Mouse (Mus musculus) bone marrow, adult 2 months (tissue): ENCODE measurements around the gene D130052B06Rik. TPM values are rescaled to one million over a fixed set of nuclear protein-coding genes. Genes with fewer than 3 reads are reported as not detected.

Experiments used
- H3K27ac ChIP-seq: fragments of 200-500 bp; 2 replicates; pipeline ENCODE4 v1.5.1; 2012; ENCODE audit warnings: low read depth, mild to moderate bottlenecking, control low read depth, inconsistent platforms, low read length; ENCODE audit not compliant: control insufficient read depth, poor library complexity, insufficient read depth
- H3K4me1 ChIP-seq: fragments of 200-500 bp; 2 replicates; pipeline ENCODE4 v1.6.1; 2011; ENCODE audit warnings: low read length; ENCODE audit not compliant: control insufficient read depth, insufficient read depth
- H3K4me3 ChIP-seq: fragments of 200-500 bp; replicated peaks from 2 replicates; pipeline ENCODE3; 2011; ENCODE audit warnings: mild to moderate bottlenecking, low read depth, low read length, control low read depth; ENCODE audit not compliant: control insufficient read depth
- CTCF ChIP-seq: fragments of 200-500 bp; IDR thresholded peaks from 2 replicates; pipeline ENCODE4 v1.5.1; 2011; ENCODE audit warnings: low read length, control low read depth; ENCODE audit not compliant: control insufficient read depth, insufficient read depth
- POLR2A ChIP-seq: fragments of 200-500 bp; IDR thresholded peaks from 2 replicates; pipeline ENCODE4 v1.6.1; 2011; ENCODE audit warnings: low read depth, mild to moderate bottlenecking, control low read depth, low read length, borderline replicate concordance; ENCODE audit not compliant: control insufficient read depth
- WGBS: fragments of 180-500 bp; shearing (Covaris S2); methylation state at CpG from one replicate; pipeline ENCODE4 v1.1.7; 2018; 5-methylcytosine and 5-hydroxymethylcytosine counted together
- polyA plus RNA-seq: library from polyadenylated mRNA; stranded (reverse); fragments of >200 nt; gene quantifications from 2 replicates; pipeline ENCODE4 v1.2.4, GENCODE M21; 2011; ENCODE audit warnings: low replicate concordance; ENCODE audit not compliant: missing spikeins, insufficient read depth, insufficient read length

The D130052B06Rik gene
- polyA plus RNA-seq, 1 experiment, result not detected

DNA sequence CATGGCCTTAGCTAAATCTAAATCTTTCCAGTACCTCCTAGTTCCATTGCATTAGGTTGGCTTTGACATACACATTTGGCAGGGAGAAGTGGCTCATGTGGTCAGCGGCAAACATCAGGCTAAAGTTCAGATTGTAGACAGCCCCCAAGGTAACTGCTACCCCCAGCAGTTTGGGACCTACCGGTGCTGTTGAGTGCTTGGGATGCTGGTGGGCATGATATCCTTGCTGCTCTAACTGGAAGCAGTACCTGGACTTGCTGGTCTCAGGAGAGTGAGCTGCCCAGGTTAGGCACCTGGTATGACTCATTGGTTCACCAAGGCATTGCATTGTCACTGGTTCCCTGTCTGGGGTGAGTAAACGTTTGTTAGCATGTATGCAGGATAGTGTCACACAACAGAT is 8.3 kb upstream of the D130052B06Rik start:
- H3K4me1 ChIP-seq, result no peaks in the 10 kb centered on the region
- TF ChIP-seq POLR2A, result no peak
- no peak for TF ChIP-seq CTCF
- WGBS, result 75% methylated on average over 3 of the region's 3 CpGs
- H3K4me3 ChIP-seq, result no peak overlapping the region
- no peak overlapping the region for H3K27ac ChIP-seq

- 63% methylated on average over 4 of the region's 4 CpGs for whole genome bisulfite sequencing
- no peaks in the 10 kb centered on the region for H3K4me1 ChIP-seq
- TF ChIP-seq CTCF, result no peak
- no peak overlapping the region for H3K4me3 ChIP-seq
- no peak overlapping the region for H3K27ac ChIP-seq
These were observed 6.3 kb upstream of the D130052B06Rik start for GRCm38 (mm10) chr11:33592826-33593225.

GRCm38 (mm10) chr11:33596655-33597054 is 2.4 kb upstream of the D130052B06Rik start:
- no peak overlapping the region for H3K4me3 ChIP-seq
- TF ChIP-seq POLR2A (no peak), CTCF (no peak)
- H3K27ac ChIP-seq, result no peak overlapping the region
- WGBS, result 78% methylated on average over 4 of the region's 4 CpGs
- H3K4me1 ChIP-seq, result no peaks in the 10 kb centered on the region

GRCm38 (mm10) chr11:33603174-33603573 is 4.1 kb downstream of the D130052B06Rik start:
- Histone ChIP-seq H3K4me3 (no peak overlapping the region), H3K4me1 (no peaks in the 10 kb centered on the region), H3K27ac (no peak overlapping the region)
- 71% methylated on average over 2 of the region's 2 CpGs for WGBS
- no peak for TF ChIP-seq CTCF

GRCm38 (mm10) chr11:33607784-33608183 is 8.7 kb downstream of the D130052B06Rik start:
- Histone ChIP-seq H3K27ac (no peak overlapping the region), H3K4me1 (no peaks in the 10 kb centered on the region), H3K4me3 (no peak overlapping the region)
- TF ChIP-seq CTCF (no peak), POLR2A (no peak)
- WGBS, result 45% methylated on average over 3 of the region's 3 CpGs

GRCm38 (mm10) chr11:33614218-33614617 is 15.1 kb downstream of the D130052B06Rik start:
- Histone ChIP-seq H3K4me1 (no peaks in the 10 kb centered on the region), H3K4me3 (no peak overlapping the region), H3K27ac (no peak overlapping the region)
- peak; percentile 68; the same call in 1 of the 2 replicates for TF ChIP-seq CTCF
- TF ChIP-seq POLR2A, result no peak
- WGBS, result 8% methylated on average over 15 of the region's 15 CpGs

- Histone ChIP-seq H3K27ac (no peak overlapping the region), H3K4me1 (no peaks in the 10 kb centered on the region), H3K4me3 (no peak overlapping the region)
- 72% methylated on average over 4 of the region's 4 CpGs for WGBS
- no peak for TF ChIP-seq CTCF
These were observed 28.1 kb downstream of the D130052B06Rik start for GRCm38 (mm10) chr11:33627136-33627742.

DNA sequence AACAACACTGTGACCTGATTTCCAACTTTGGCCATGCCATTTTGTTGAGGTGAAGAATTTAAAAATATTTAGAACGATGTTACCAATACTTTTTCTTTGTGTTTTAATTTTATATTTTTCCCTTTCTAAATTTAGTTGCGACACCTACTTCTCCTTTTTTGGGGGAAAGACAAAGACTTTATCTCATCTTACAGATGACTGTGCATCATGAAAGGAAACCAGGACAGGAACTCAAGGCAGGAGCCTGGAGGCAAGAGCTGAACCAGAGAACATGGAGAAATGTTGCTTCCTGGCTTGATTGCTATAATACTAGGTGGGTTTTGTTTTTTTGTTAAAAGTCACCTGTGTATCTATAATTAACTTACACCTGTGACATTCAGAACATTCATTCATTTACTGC is 38.0 kb downstream of the D130052B06Rik start:
- H3K4me3 ChIP-seq, result no peak overlapping the region
- whole genome bisulfite sequencing, result 6% methylated on average over 2 of the region's 2 CpGs
- TF ChIP-seq POLR2A (no peak), CTCF (no peak)
- no peak overlapping the region for H3K27ac ChIP-seq
- no peaks in the 10 kb centered on the region for H3K4me1 ChIP-seq

- Histone ChIP-seq H3K4me3 (no peak overlapping the region), H3K4me1 (no peaks in the 10 kb centered on the region), H3K27ac (no peak overlapping the region)
- 61% methylated on average over 2 of the region's 2 CpGs for WGBS
- TF ChIP-seq POLR2A (no peak), CTCF (no peak)
These were observed 50.3 kb downstream of the D130052B06Rik start for GRCm38 (mm10) chr11:33649358-33649757.
